Mouse (Mus musculus) olfactory bulb, adult 2 months (tissue): Measurements from ENCODE around the gene Gm17657.

ENCODE experiments used
- CTCF ChIP-seq: fragments of 200-500 bp; IDR thresholded peaks from 2 replicates; pipeline ENCODE4 v1.5.1; 2012; ENCODE audit warnings: low read depth, mild to moderate bottlenecking, low read length, moderate library complexity; ENCODE audit not compliant: insufficient read depth
- POLR2A ChIP-seq: fragments of 200-500 bp; IDR thresholded peaks from 2 replicates; pipeline ENCODE4 v1.6.1; 2012; ENCODE audit warnings: mild to moderate bottlenecking, low read depth, low read length, moderate library complexity; ENCODE audit not compliant: insufficient read depth

DNA sequence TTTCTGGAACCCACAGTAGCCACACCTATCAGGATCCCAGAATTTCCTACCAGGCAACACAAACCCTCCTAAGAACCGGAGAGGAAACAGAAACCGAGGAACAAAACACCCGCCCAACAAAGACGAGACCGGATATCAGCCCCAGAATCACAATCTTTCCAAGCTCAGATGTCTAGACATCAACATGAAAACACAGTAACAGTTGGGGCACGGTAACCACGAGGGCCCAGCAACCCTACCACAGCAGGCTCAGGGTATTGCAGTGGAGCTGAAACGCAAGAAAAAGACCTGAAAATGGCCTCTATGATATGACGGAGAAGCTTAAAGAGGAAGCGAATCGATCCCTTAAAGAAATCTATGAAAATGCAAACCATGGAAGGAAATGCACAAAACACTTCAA, 15.6 kb downstream of the Gm17657 start:
- TF ChIP-seq CTCF (no peak), POLR2A (no peak)
